Mouse (Mus musculus): ENCODE results near the gene Ttc21b. TPM values are rescaled to one million over a fixed set of nuclear protein-coding genes. Genes with fewer than 3 reads are reported as not detected.

The Ttc21b gene
- polyA plus RNA-seq (2015; fragmentation: Nextera tagmentation; extraction: Ambion mirVana): 0.84 and 1.0 TPM in 2 replicates

- peaks cover 14% of the 10 kb centered on the region for H3K4me1 ChIP-seq (replicated peaks)
- peak within 1 kb of the TSS; percentile 83 for H3K4me2 ChIP-seq
- WGBS (ENCODE audit: insufficient replicate concordance): under 1% methylated on average over 56 of the region's 56 CpGs
- H3K27ac ChIP-seq (replicated peaks): no peak within 1 kb of the TSS
- H3K27me3 ChIP-seq: no peaks in the 10 kb centered on the region
- ATAC-seq (ENCODE audit: insufficient read depth): peak; percentile 91
- H3K4me3 ChIP-seq (replicated peaks): peak within 1 kb of the TSS; percentile 64
- no peaks in the 10 kb centered on the region for H3K9me3 ChIP-seq (replicated peaks)
- no peaks in the 10 kb centered on the region for H3K36me3 ChIP-seq (replicated peaks)
- H3K9ac ChIP-seq: peak within 1 kb of the TSS; percentile 46; the same call in 1 of the 2 replicates
These were observed at the start of gene Ttc21b for GRCm38 (mm10) chr2:66256220-66257131. Gene Ttc21b, minus strand, starts transcription at chr2:66256617.

GRCm38 (mm10) chr2:66272551-66272950, 16.1 kb upstream of the Ttc21b start:
- no peaks in the 10 kb centered on the region for H3K36me3 ChIP-seq (replicated peaks)
- no peak for ATAC-seq (ENCODE audit: insufficient read depth)
- H3K4me1 ChIP-seq (replicated peaks): no peaks in the 10 kb centered on the region
- no peak overlapping the region for H3K9ac ChIP-seq
- no peaks in the 10 kb centered on the region for H3K9me3 ChIP-seq (replicated peaks)
- H3K4me3 ChIP-seq (replicated peaks): no peak overlapping the region
- H3K27me3 ChIP-seq: no peaks in the 10 kb centered on the region
- no peak overlapping the region for H3K4me2 ChIP-seq
- no peak overlapping the region for H3K27ac ChIP-seq (replicated peaks)
- 68% methylated on average over 3 of the region's 3 CpGs for WGBS (ENCODE audit: insufficient replicate concordance)

GRCm38 (mm10) chr2:66244013-66244412, 12.4 kb downstream of the Ttc21b start:
- H3K27me3 ChIP-seq: no peaks in the 10 kb centered on the region
- H3K4me2 ChIP-seq: no peak overlapping the region
- WGBS (ENCODE audit: insufficient replicate concordance): 73% methylated on average over 1 of the region's 1 CpGs
- no peak overlapping the region for H3K4me3 ChIP-seq (replicated peaks)
- no peak overlapping the region for H3K9ac ChIP-seq
- no peaks in the 10 kb centered on the region for H3K4me1 ChIP-seq (replicated peaks)
- H3K27ac ChIP-seq (replicated peaks): no peak overlapping the region
- H3K9me3 ChIP-seq (replicated peaks): no peaks in the 10 kb centered on the region
- no peaks in the 10 kb centered on the region for H3K36me3 ChIP-seq (replicated peaks)
- ATAC-seq (ENCODE audit: insufficient read depth): no peak

- Histone ChIP-seq H3K4me3 (replicated peaks) (no peak overlapping the region), H3K9ac (no peak overlapping the region), H3K4me2 (no peak overlapping the region), H3K36me3 (replicated peaks) (no peaks in the 10 kb centered on the region), H3K27me3 (no peaks in the 10 kb centered on the region), H3K4me1 (replicated peaks) (no peaks in the 10 kb centered on the region), H3K9me3 (replicated peaks) (no peaks in the 10 kb centered on the region), H3K27ac (replicated peaks) (no peak overlapping the region)
- ATAC-seq (ENCODE audit: insufficient read depth): no peak
- 73% methylated on average over 1 of the region's 1 CpGs for WGBS (ENCODE audit: insufficient replicate concordance)
These were observed 16.1 kb downstream of the Ttc21b start for GRCm38 (mm10) chr2:66240334-66240733.

GRCm38 (mm10) chr2:66238886-66239285, 17.5 kb downstream of the Ttc21b start:
- H3K36me3 ChIP-seq (replicated peaks): no peaks in the 10 kb centered on the region
- no peaks in the 10 kb centered on the region for H3K9me3 ChIP-seq (replicated peaks)
- H3K4me1 ChIP-seq (replicated peaks): no peaks in the 10 kb centered on the region
- no peak overlapping the region for H3K9ac ChIP-seq
- 75% methylated on average over 5 of the region's 5 CpGs for WGBS (ENCODE audit: insufficient replicate concordance)
- no peak overlapping the region for H3K27ac ChIP-seq (replicated peaks)
- H3K27me3 ChIP-seq: no peaks in the 10 kb centered on the region
- H3K4me3 ChIP-seq (replicated peaks): no peak overlapping the region
- H3K4me2 ChIP-seq: no peak overlapping the region
- no peak for ATAC-seq (ENCODE audit: insufficient read depth)

- no peak overlapping the region for H3K4me3 ChIP-seq (replicated peaks)
- no peak overlapping the region for H3K27ac ChIP-seq (replicated peaks)
- no peak for ATAC-seq (ENCODE audit: insufficient read depth)
- H3K4me2 ChIP-seq: no peak overlapping the region
- no peak overlapping the region for H3K9ac ChIP-seq
- H3K4me1 ChIP-seq (replicated peaks): no peaks in the 10 kb centered on the region
- no peaks in the 10 kb centered on the region for H3K27me3 ChIP-seq
- no peaks in the 10 kb centered on the region for H3K9me3 ChIP-seq (replicated peaks)
- WGBS (ENCODE audit: insufficient replicate concordance): 73% methylated on average over 7 of the region's 7 CpGs
- H3K36me3 ChIP-seq (replicated peaks): no peaks in the 10 kb centered on the region
These were observed 35.5 kb downstream of the Ttc21b start for GRCm38 (mm10) chr2:66220954-66221353.

- Histone ChIP-seq H3K27me3 (no peaks in the 10 kb centered on the region), H3K4me2 (no peak overlapping the region), H3K27ac (replicated peaks) (no peak overlapping the region), H3K4me1 (replicated peaks) (no peaks in the 10 kb centered on the region), H3K9ac (no peak overlapping the region), H3K4me3 (replicated peaks) (no peak overlapping the region), H3K36me3 (replicated peaks) (no peaks in the 10 kb centered on the region), H3K9me3 (replicated peaks) (no peaks in the 10 kb centered on the region)
- WGBS (ENCODE audit: insufficient replicate concordance): 60% methylated on average over 10 of the region's 10 CpGs
- no peak for ATAC-seq (ENCODE audit: insufficient read depth)
These were observed 46.5 kb downstream of the Ttc21b start for GRCm38 (mm10) chr2:66209875-66210274.

GRCm38 (mm10) chr2:66209353-66209752, 47.1 kb downstream of the Ttc21b start:
- Histone ChIP-seq H3K27ac (replicated peaks) (no peak overlapping the region), H3K36me3 (replicated peaks) (no peaks in the 10 kb centered on the region), H3K9ac (no peak overlapping the region), H3K4me3 (replicated peaks) (no peak overlapping the region), H3K27me3 (no peaks in the 10 kb centered on the region), H3K4me1 (replicated peaks) (peaks cover 2% of the 10 kb centered on the region; the same call in 1 of the 2 replicates), H3K4me2 (no peak overlapping the region), H3K9me3 (replicated peaks) (no peaks in the 10 kb centered on the region)
- WGBS (ENCODE audit: insufficient replicate concordance): 86% methylated on average over 13 of the region's 13 CpGs
- no peak for ATAC-seq (ENCODE audit: insufficient read depth)

GRCm38 (mm10) chr2:66206796-66207195, 49.6 kb downstream of the Ttc21b start:
- no peak for ATAC-seq (ENCODE audit: insufficient read depth)
- no peaks in the 10 kb centered on the region for H3K36me3 ChIP-seq (replicated peaks)
- no peaks in the 10 kb centered on the region for H3K9me3 ChIP-seq (replicated peaks)
- H3K27me3 ChIP-seq: no peaks in the 10 kb centered on the region
- 56% methylated on average over 2 of the region's 2 CpGs for WGBS (ENCODE audit: insufficient replicate concordance)
- H3K27ac ChIP-seq (replicated peaks): no peak overlapping the region
- H3K4me2 ChIP-seq: no peak overlapping the region
- H3K4me1 ChIP-seq (replicated peaks): peaks cover 5% of the 10 kb centered on the region; the same call in 1 of the 2 replicates
- H3K4me3 ChIP-seq (replicated peaks): no peak overlapping the region
- no peak overlapping the region for H3K9ac ChIP-seq

GRCm38 (mm10) chr2:66204218-66204617, 52.2 kb downstream of the Ttc21b start:
- Histone ChIP-seq H3K4me2 (no peak overlapping the region), H3K36me3 (replicated peaks) (no peaks in the 10 kb centered on the region), H3K4me3 (replicated peaks) (no peak overlapping the region), H3K9ac (no peak overlapping the region), H3K27me3 (no peaks in the 10 kb centered on the region), H3K4me1 (replicated peaks) (peaks cover 5% of the 10 kb centered on the region; the same call in 1 of the 2 replicates), H3K9me3 (replicated peaks) (no peaks in the 10 kb centered on the region), H3K27ac (replicated peaks) (no peak overlapping the region)
- no peak; the same call in 1 of the 2 replicates for ATAC-seq (ENCODE audit: insufficient read depth)
- 58% methylated on average over 2 of the region's 2 CpGs for WGBS (ENCODE audit: insufficient replicate concordance)

- Histone ChIP-seq H3K9me3 (replicated peaks) (no peaks in the 10 kb centered on the region), H3K4me2 (no peak overlapping the region), H3K9ac (no peak overlapping the region), H3K36me3 (replicated peaks) (no peaks in the 10 kb centered on the region), H3K4me1 (replicated peaks) (peaks cover 5% of the 10 kb centered on the region; the same call in 1 of the 2 replicates), H3K27me3 (no peaks in the 10 kb centered on the region), H3K4me3 (replicated peaks) (no peak overlapping the region), H3K27ac (replicated peaks) (no peak overlapping the region)
- WGBS (ENCODE audit: insufficient replicate concordance): 17% methylated on average over 3 of the region's 3 CpGs
- no peak for ATAC-seq (ENCODE audit: insufficient read depth)
These were observed 56.2 kb downstream of the Ttc21b start for GRCm38 (mm10) chr2:66200195-66200594.

Data from liver, embryonic 15.5 days (tissue).